Mouse (Mus musculus) embryonic facial prominence, embryonic 13.5 days (tissue): Measurements from ENCODE around the gene Ercc6l2. TPM values are rescaled to one million over a fixed set of nuclear protein-coding genes. Genes with fewer than 3 reads are reported as not detected.

Experiments used
- ATAC-seq: fragments of 200-750 bp; cut with Nextera tagmentation; 2 replicates; pipeline ENCODE4 v1.8.0; 2017; ENCODE audit warnings: low read depth; ENCODE audit not compliant: insufficient number of reproducible peaks, insufficient read depth, low FRiP score, low TSS enrichment
- H3K27ac ChIP-seq: fragments of 300-500 bp; sonication (generic); 2 replicates; pipeline ENCODE4 v1.5.1; 2015; ENCODE audit warnings: moderate library complexity, mild to moderate bottlenecking, inconsistent platforms
- H3K27me3 ChIP-seq: fragments of 300-500 bp; sonication (generic); 2 replicates; pipeline ENCODE4 v1.6.1; 2015; ENCODE audit warnings: mild to moderate bottlenecking, inconsistent platforms
- H3K36me3 ChIP-seq: fragments of 300-500 bp; sonication (generic); 2 replicates; pipeline ENCODE4 v1.6.1; 2015; ENCODE audit warnings: mild to moderate bottlenecking, inconsistent platforms
- H3K4me1 ChIP-seq: fragments of 300-500 bp; sonication (generic); 2 replicates; pipeline ENCODE4 v1.6.1; 2015; ENCODE audit warnings: inconsistent platforms
- H3K4me2 ChIP-seq: fragments of 300-500 bp; sonication (generic); 2 replicates; pipeline ENCODE4 v1.6.1; 2015; ENCODE audit warnings: moderate library complexity, mild to moderate bottlenecking, inconsistent platforms
- H3K4me3 ChIP-seq: fragments of 300-500 bp; sonication (generic); 2 replicates; pipeline ENCODE4 v1.5.1; 2015; ENCODE audit warnings: mild to moderate bottlenecking, inconsistent platforms
- H3K9ac ChIP-seq: fragments of 300-500 bp; sonication (generic); 2 replicates; pipeline ENCODE4 v1.6.1; 2015; ENCODE audit warnings: mild to moderate bottlenecking, inconsistent platforms
- H3K9me3 ChIP-seq: fragments of 300-500 bp; sonication (generic); 2 replicates; pipeline ENCODE4 v1.6.1; 2016; ENCODE audit warnings: inconsistent platforms
- WGBS: fragments of 180-500 bp; shearing (Covaris S2); methylation state at CpG from one replicate; pipeline ENCODE4 v1.1.7; 2015; ENCODE audit warnings: mixed read lengths; 5-methylcytosine and 5-hydroxymethylcytosine counted together
- polyA plus RNA-seq: library from polyadenylated mRNA; unstranded; fragments of >200 nt; fragmentation: Nextera tagmentation; extraction: Ambion mirVana; gene quantifications from 2 replicates; pipeline ENCODE4 v1.2.1, GENCODE M21; 2015

The Ercc6l2 gene
- polyA plus RNA-seq, 1 experiment from 2014 or later, result 28.9 TPM

- Histone ChIP-seq H3K9me3 (no peaks in the 10 kb centered on the region), H3K27me3 (no peaks in the 10 kb centered on the region), H3K4me2 (no peak overlapping the region), H3K4me3 (no peak overlapping the region), H3K27ac (no peak overlapping the region), H3K9ac (no peak overlapping the region), H3K4me1 (no peaks in the 10 kb centered on the region), H3K36me3 (no peaks in the 10 kb centered on the region)
- no peak for ATAC-seq
- WGBS, result 76% methylated on average over 1 of the region's 1 CpGs
Measured at GRCm38 (mm10) chr13:63807233-63807632, 7.8 kb upstream of the Ercc6l2 start.

DNA sequence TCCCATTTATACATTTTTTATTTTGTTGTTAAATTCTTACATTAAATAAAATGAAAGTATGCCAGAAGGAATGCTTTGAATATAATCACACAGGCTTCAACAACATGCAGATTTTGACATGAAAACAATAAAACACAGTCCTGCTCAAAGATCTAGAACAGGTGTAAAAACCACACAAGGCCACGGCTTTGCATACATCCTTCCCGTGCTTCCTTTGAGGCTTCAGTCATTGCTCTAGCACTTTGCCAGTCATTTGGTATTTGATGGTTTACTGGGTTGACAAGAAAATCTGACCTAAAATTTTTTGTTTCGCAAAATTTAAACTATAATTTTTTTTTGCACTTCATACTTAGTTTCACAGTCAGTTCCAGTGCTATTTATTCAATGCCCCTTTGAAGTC is 7.1 kb upstream of the Ercc6l2 start:
- no peak for ATAC-seq
- H3K36me3 ChIP-seq, result no peaks in the 10 kb centered on the region
- H3K4me3 ChIP-seq, result no peak overlapping the region
- H3K4me2 ChIP-seq, result no peak overlapping the region
- no peak overlapping the region for H3K9ac ChIP-seq
- H3K9me3 ChIP-seq, result no peaks in the 10 kb centered on the region
- 82% methylated on average over 3 of the region's 3 CpGs for WGBS
- H3K27me3 ChIP-seq, result no peaks in the 10 kb centered on the region
- H3K4me1 ChIP-seq, result no peaks in the 10 kb centered on the region
- H3K27ac ChIP-seq, result no peak overlapping the region

DNA sequence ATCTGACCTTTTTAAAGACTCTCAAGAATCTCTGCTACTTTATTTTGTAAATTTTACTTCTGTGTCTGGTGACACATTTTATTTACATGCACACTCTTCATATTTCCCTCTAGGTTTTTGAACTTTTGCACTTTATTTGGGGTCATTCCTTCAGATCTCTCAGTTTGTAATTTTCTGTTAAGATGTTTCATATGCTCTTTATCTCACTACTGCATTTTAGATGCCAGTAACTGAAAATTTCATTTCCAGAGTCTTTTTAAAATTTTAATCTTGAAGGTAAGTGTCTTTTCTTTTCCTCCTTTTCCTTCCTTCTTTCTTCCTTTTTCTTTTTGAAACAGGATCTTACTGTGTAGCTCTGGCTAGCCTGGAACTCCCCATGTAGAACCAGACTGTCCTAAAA is 3.6 kb upstream of the Ercc6l2 start:
- no peaks in the 10 kb centered on the region for H3K36me3 ChIP-seq
- no peak overlapping the region for H3K27ac ChIP-seq
- H3K4me2 ChIP-seq, result no peak overlapping the region
- H3K27me3 ChIP-seq, result no peaks in the 10 kb centered on the region
- ATAC-seq, result no peak
- no peak overlapping the region for H3K9ac ChIP-seq
- peaks cover 8% of the 10 kb centered on the region; the same call in 1 of the 2 replicates for H3K4me1 ChIP-seq
- H3K4me3 ChIP-seq, result no peak overlapping the region
- no peaks in the 10 kb centered on the region for H3K9me3 ChIP-seq

DNA sequence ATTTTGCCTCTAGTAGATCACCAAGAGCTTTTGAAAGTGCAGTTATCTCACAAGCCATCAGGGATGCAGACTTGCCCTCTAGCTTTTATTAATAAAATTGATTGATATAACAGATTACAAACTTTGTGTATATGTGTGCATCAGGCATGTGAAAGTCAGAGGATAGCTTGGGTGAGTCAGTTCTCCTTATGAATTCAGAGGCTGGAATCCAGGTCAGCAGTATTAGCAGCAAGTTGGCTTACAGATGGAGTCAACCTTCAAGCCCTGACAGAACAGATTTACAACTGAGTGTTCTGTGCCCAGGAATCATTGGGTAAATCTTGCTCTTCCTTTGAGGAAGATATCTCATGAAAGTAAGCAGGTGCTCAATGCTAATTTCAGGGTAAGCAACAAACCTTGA is 891 bp downstream of the Ercc6l2 start:
- ATAC-seq, result no peak
- Histone ChIP-seq H3K27ac (peak overlapping the region; percentile 96; the same call in 1 of the 2 replicates), H3K9ac (peak overlapping the region; percentile 90), H3K36me3 (no peaks in the 10 kb centered on the region), H3K4me3 (peak overlapping the region; percentile 63), H3K4me2 (peak overlapping the region; percentile 77), H3K27me3 (no peaks in the 10 kb centered on the region), H3K4me1 (peaks cover 8% of the 10 kb centered on the region; the same call in 1 of the 2 replicates), H3K9me3 (no peaks in the 10 kb centered on the region)

DNA sequence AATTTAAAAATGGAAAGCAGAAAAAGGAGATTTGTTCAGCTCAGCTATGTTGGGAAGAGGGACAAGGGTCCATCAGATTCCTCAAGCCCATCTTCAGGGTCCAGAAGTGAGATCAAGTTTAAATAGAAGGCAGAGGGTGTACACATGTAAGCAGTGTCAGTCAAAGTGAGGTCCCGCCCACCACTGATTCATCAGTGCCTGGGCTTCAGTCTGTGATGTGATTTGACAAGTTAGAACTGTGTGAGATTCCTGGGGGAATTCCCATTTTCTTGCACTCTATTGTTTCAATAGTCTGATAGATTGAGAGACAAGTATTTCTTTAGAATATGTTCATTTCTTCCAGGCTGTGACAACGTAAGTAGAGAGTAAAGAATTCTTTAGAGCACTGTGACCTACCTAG is 30.7 kb downstream of the Ercc6l2 start:
- H3K4me3 ChIP-seq, result no peak overlapping the region
- H3K9ac ChIP-seq, result no peak overlapping the region
- no peak overlapping the region for H3K27ac ChIP-seq
- 87% methylated on average over 2 of the region's 2 CpGs for WGBS
- no peaks in the 10 kb centered on the region for H3K4me1 ChIP-seq
- no peak overlapping the region for H3K4me2 ChIP-seq
- H3K9me3 ChIP-seq, result no peaks in the 10 kb centered on the region
- H3K36me3 ChIP-seq, result peaks cover 10% of the 10 kb centered on the region
- no peak for ATAC-seq
- H3K27me3 ChIP-seq, result no peaks in the 10 kb centered on the region

GRCm38 (mm10) chr13:63850308-63851011 is 35.4 kb downstream of the Ercc6l2 start:
- H3K4me2 ChIP-seq, result no peak overlapping the region
- no peaks in the 10 kb centered on the region for H3K27me3 ChIP-seq
- H3K9ac ChIP-seq, result no peak overlapping the region
- no peaks in the 10 kb centered on the region for H3K4me1 ChIP-seq
- H3K4me3 ChIP-seq, result no peak overlapping the region
- H3K36me3 ChIP-seq, result peaks cover 6% of the 10 kb centered on the region; the same call in 1 of the 2 replicates
- 94% methylated on average over 3 of the region's 3 CpGs for whole genome bisulfite sequencing
- H3K27ac ChIP-seq, result no peak overlapping the region
- H3K9me3 ChIP-seq, result no peaks in the 10 kb centered on the region
- ATAC-seq, result no peak

GRCm38 (mm10) chr13:63872585-63873282 is 57.7 kb downstream of the Ercc6l2 start:
- Histone ChIP-seq H3K4me2 (no peak overlapping the region), H3K9me3 (no peaks in the 10 kb centered on the region), H3K27me3 (no peaks in the 10 kb centered on the region), H3K9ac (no peak overlapping the region), H3K4me1 (no peaks in the 10 kb centered on the region), H3K36me3 (peaks cover 14% of the 10 kb centered on the region), H3K4me3 (no peak overlapping the region), H3K27ac (no peak overlapping the region)
- no peak for ATAC-seq
- WGBS, result 90% methylated on average over 2 of the region's 2 CpGs

- no peak overlapping the region for H3K4me3 ChIP-seq
- no peak overlapping the region for H3K27ac ChIP-seq
- H3K27me3 ChIP-seq, result no peaks in the 10 kb centered on the region
- H3K4me2 ChIP-seq, result no peak overlapping the region
- peaks cover 10% of the 10 kb centered on the region; the same call in 1 of the 2 replicates for H3K36me3 ChIP-seq
- WGBS, result 90% methylated on average over 6 of the region's 6 CpGs
- no peak for ATAC-seq
- no peak overlapping the region for H3K9ac ChIP-seq
- no peaks in the 10 kb centered on the region for H3K4me1 ChIP-seq
- H3K9me3 ChIP-seq, result no peaks in the 10 kb centered on the region
Measured at GRCm38 (mm10) chr13:63877138-63877537, 62.1 kb downstream of the Ercc6l2 start.

DNA sequence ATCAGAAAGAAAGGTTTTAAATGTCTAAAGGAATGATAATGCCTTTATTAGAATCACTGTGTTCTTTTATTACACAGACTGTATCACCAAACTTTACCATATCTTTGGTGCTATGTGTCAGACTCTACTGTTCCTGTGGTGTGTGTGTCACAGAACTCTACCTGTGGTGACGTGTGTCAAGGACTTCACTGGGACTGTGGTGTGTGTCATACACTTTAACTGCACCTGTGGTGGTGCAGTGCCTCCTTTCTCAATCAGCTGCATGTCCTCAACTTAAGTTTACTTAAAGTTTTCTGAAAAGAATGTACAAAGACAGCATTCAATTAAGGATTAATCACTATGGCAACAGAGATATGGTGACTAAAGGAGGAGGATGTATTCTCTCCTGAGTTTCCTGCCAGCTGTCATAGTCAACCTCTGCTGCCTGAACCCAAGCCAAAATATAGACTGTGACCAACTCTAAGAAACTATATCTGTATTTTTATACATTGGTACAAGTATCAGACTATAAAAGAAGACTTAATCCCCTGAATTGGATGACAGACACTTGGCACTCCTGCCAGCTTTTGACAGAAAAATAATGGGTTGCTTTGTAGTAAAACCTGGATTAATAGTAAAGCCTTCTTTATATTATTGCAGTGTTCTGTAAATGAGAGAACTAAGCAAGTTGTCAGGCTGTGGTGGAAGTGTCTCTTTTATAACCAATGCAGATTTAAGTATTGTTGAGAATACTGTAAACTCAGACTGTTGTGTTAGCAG is 64.2 kb downstream of the Ercc6l2 start:
- Histone ChIP-seq H3K4me2 (no peak overlapping the region), H3K4me1 (0 out of 2 replicates have a peak, but pooled peaks cover 9% of the 10 kb centered on the region), H3K9ac (no peak overlapping the region), H3K4me3 (no peak overlapping the region), H3K27me3 (no peaks in the 10 kb centered on the region), H3K27ac (no peak overlapping the region), H3K36me3 (peaks cover 4% of the 10 kb centered on the region; the same call in 1 of the 2 replicates), H3K9me3 (no peaks in the 10 kb centered on the region)
- 66% methylated on average over 1 of the region's 1 CpGs for WGBS
- ATAC-seq, result peak; percentile 56; the same call in 1 of the 2 replicates

DNA sequence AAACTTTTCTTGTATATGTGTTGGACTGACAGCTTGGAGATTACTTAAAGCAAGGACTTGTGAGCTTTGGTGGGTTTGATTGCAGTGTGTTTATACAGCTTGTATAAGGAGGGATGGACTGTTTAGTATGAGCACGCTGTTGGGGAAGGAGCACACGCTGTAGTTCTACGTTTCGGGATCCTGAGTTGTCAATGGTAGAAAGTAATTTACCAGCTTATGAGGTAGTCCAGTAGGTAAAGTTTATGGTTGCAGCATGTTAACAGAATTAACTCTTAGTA is 64.8 kb downstream of the Ercc6l2 start:
- H3K4me3 ChIP-seq, result no peak overlapping the region
- no peaks in the 10 kb centered on the region for H3K9me3 ChIP-seq
- H3K36me3 ChIP-seq, result peaks cover 4% of the 10 kb centered on the region; the same call in 1 of the 2 replicates
- H3K4me2 ChIP-seq, result no peak overlapping the region
- no peak for ATAC-seq
- 81% methylated on average over 4 of the region's 4 CpGs for WGBS
- no peaks in the 10 kb centered on the region for H3K27me3 ChIP-seq
- H3K9ac ChIP-seq, result no peak overlapping the region
- no peak overlapping the region for H3K27ac ChIP-seq
- 0 out of 2 replicates have a peak, but pooled peaks cover 10% of the 10 kb centered on the region for H3K4me1 ChIP-seq

GRCm38 (mm10) chr13:63885532-63885949 is 70.5 kb downstream of the Ercc6l2 start:
- 80% methylated on average over 3 of the region's 3 CpGs for WGBS
- 0 out of 2 replicates have a peak, but pooled peaks cover 10% of the 10 kb centered on the region for H3K4me1 ChIP-seq
- no peak for ATAC-seq

More at GRCm38 (mm10) chr13:63885532-63885949, 70.5 kb downstream of the Ercc6l2 start:
- H3K9ac ChIP-seq, result no peak overlapping the region
- peaks cover 6% of the 10 kb centered on the region for H3K36me3 ChIP-seq
- H3K9me3 ChIP-seq, result 0 out of 2 replicates have a peak, but pooled peaks cover 3% of the 10 kb centered on the region
- no peak overlapping the region for H3K4me3 ChIP-seq
- H3K4me2 ChIP-seq, result no peak overlapping the region
- no peaks in the 10 kb centered on the region for H3K27me3 ChIP-seq
- no peak overlapping the region for H3K27ac ChIP-seq
